Mouse (Mus musculus) lung, adult 2 months (tissue): ENCODE results near the gene R3hdm2.

Source experiments
- CTCF ChIP-seq: fragments of 200-500 bp; IDR thresholded peaks from 2 replicates; pipeline ENCODE4 v1.5.1; 2011; ENCODE audit warnings: mild to moderate bottlenecking, low read length, control low read depth; ENCODE audit not compliant: insufficient read depth
- POLR2A ChIP-seq: fragments of 200-500 bp; IDR thresholded peaks from 2 replicates; pipeline ENCODE4 v1.6.1; 2011; ENCODE audit warnings: low read depth, mild to moderate bottlenecking, control low read depth, low read length, borderline replicate concordance; ENCODE audit errors: extremely low read depth

- TF ChIP-seq CTCF: no peak
- TF ChIP-seq POLR2A: no peak
Observed at GRCm38 (mm10) chr10:127548236-127548635, 168.1 kb downstream of the R3hdm2 start.
